24 mouse cellular contexts compared by ENCODE assay signal in genomic region chr4:141804105-141804504, GRCm38 (mm10). TPM values are rescaled to one million over a fixed set of nuclear protein-coding genes. Genes with fewer than 3 reads are reported as not detected.
DNase-seq lines count a peak whose midpoint lies in the region; ATAC-seq and TF ChIP-seq lines count a peak whose summit lies in the region.
"Had no signal": no experiment of that assay in that cellular context is flagged by ENCODE, and none has a peak within 500 bp of the region (broad histone marks: within the 10 kb centered on the region; RNA-seq: fewer than 3 reads in every experiment).

No protein-coding gene starts in this region.

- H3K36me3 ChIP-seq in liver, adult 2 months (ENCODE audit: control insufficient read depth, insufficient read depth, low read length), result peaks cover 31% of the 10 kb centered on the region
- peaks cover 31% of the 10 kb centered on the region for H3K36me3 ChIP-seq in liver, embryonic 11.5 days (ENCODE audit: control insufficient read depth, insufficient read depth, low read length)
- H3K36me3 ChIP-seq in liver, embryonic 13.5 days, result peaks cover 64% of the 10 kb centered on the region
- peaks cover 37% of the 10 kb centered on the region for H3K36me3 ChIP-seq in hindbrain, embryonic 16.5 days (ENCODE audit: control insufficient read depth, insufficient read depth, low read length)

- TF ChIP-seq POLR2A in liver, adult 2 months (IDR thresholded peaks at IDR 0.05; ENCODE audit: extremely low read depth, insufficient read depth, low read length), result no peak

- no peak overlapping the region for H3K27ac ChIP-seq in liver, adult 2 months (replicated peaks; ENCODE audit: insufficient read depth, low read depth, low read length)
- no peak overlapping the region for H3K27ac ChIP-seq in liver, embryonic 11.5 days (ENCODE audit: low read depth, low read length)
- no peak overlapping the region for H3K27ac ChIP-seq in liver, embryonic 13.5 days
- H3K27ac ChIP-seq in hindbrain, embryonic 16.5 days (ENCODE audit: low read depth, low read length), result no peak overlapping the region
- H3K27ac ChIP-seq: embryonic facial prominence, embryonic 13.5 days; kidney, embryonic 15.5 days; neural tube, embryonic 12.5 days had no signal

- 0 out of 2 replicates have a peak, but pooled peaks have one; percentile 17 for TF ChIP-seq CTCF in liver, adult 2 months (IDR thresholded peaks at IDR 0.05; ENCODE audit: low read depth, low read length)

- no peak overlapping the region for H3K9ac ChIP-seq in liver, adult 2 months (ENCODE audit: low read depth, low read length)
- no peak overlapping the region for H3K9ac ChIP-seq in liver, embryonic 11.5 days (ENCODE audit: low read depth, low read length)
- no peak overlapping the region for H3K9ac ChIP-seq in liver, embryonic 13.5 days
- H3K9ac ChIP-seq in hindbrain, embryonic 16.5 days (ENCODE audit: low read depth, low read length), result no peak overlapping the region
- H3K9ac ChIP-seq: embryonic facial prominence, embryonic 13.5 days; kidney, embryonic 15.5 days; neural tube, embryonic 12.5 days had no signal

- H3K27me3 ChIP-seq in liver, adult 2 months (ENCODE audit: control insufficient read depth, insufficient read depth, low read length), result no peaks in the 10 kb centered on the region
- H3K27me3 ChIP-seq in liver, embryonic 11.5 days (replicated peaks; ENCODE audit: control insufficient read depth, insufficient read depth, low read length), result no peaks in the 10 kb centered on the region
- no peaks in the 10 kb centered on the region for H3K27me3 ChIP-seq in liver, embryonic 13.5 days
- no peaks in the 10 kb centered on the region for H3K27me3 ChIP-seq in hindbrain, embryonic 16.5 days (replicated peaks; ENCODE audit: control insufficient read depth, insufficient read depth, low read length)
- H3K27me3 ChIP-seq: embryonic facial prominence, embryonic 13.5 days; kidney, embryonic 15.5 days; neural tube, embryonic 12.5 days had no signal

- no peaks in the 10 kb centered on the region for H3K79me2 ChIP-seq in liver, adult 2 months (ENCODE audit: control insufficient read depth, insufficient read depth, low read length)

- DNase-seq in liver, adult 2 months (ENCODE audit: extremely low read depth, low read depth, low spot score), result no peak
- DNase-seq in liver, embryonic 11.5 days (ENCODE audit: low spot score), result no peak
- DNase-seq in 416B (ENCODE audit: low read depth) (peak; percentile 26), A20 (ENCODE audit: low read depth, low spot score) (peak; percentile 55)
- no peak for DNase-seq in liver, embryonic 13.5 days
- DNase-seq in kidney, postnatal 4 days, result no peak
- DNase-seq: adrenal gland, adult 8-10 months; cerebellum, adult 9-11 months; gastrocnemius, postnatal 14 days; layer of hippocampus, postnatal 36 days had no signal

- ATAC-seq in liver, embryonic 11.5 days (replicated peaks; ENCODE audit: low FRiP score), result no peak
- ATAC-seq in liver, embryonic 13.5 days (ENCODE audit: low read depth), result 0 out of 2 replicates have a peak, but pooled peaks have one; percentile 31
- ATAC-seq in hindbrain, embryonic 16.5 days, result no peak
- ATAC-seq: forebrain, embryonic 14.5 days had no signal

- H3K4me2 ChIP-seq in liver, embryonic 11.5 days, result no peak overlapping the region
- H3K4me2 ChIP-seq in liver, embryonic 13.5 days, result no peak overlapping the region
- no peak overlapping the region for H3K4me2 ChIP-seq in hindbrain, embryonic 16.5 days (ENCODE audit: low read length)
- H3K4me2 ChIP-seq: embryonic facial prominence, embryonic 13.5 days; kidney, embryonic 15.5 days; midbrain, embryonic 11.5 days; neural tube, embryonic 12.5 days had no signal

- no peak overlapping the region for H3K4me3 ChIP-seq in liver, adult 2 months (ENCODE audit: insufficient read depth, low read depth, low read length)
- no peak overlapping the region for H3K4me3 ChIP-seq in liver, embryonic 11.5 days (ENCODE audit: low read depth, low read length)
- H3K4me3 ChIP-seq in liver, embryonic 13.5 days (replicated peaks), result no peak overlapping the region
- no peak overlapping the region for H3K4me3 ChIP-seq in hindbrain, embryonic 16.5 days (ENCODE audit: low read length)
- H3K4me3 ChIP-seq: embryonic facial prominence, embryonic 13.5 days; kidney, embryonic 15.5 days; neural tube, embryonic 12.5 days had no signal

- no peaks in the 10 kb centered on the region for H3K9me3 ChIP-seq in liver, embryonic 11.5 days (ENCODE audit: control insufficient read depth, low read length)
- no peaks in the 10 kb centered on the region for H3K9me3 ChIP-seq in liver, embryonic 13.5 days (replicated peaks)
- H3K9me3 ChIP-seq in hindbrain, embryonic 16.5 days (ENCODE audit: control insufficient read depth, low read length), result no peaks in the 10 kb centered on the region
- H3K9me3 ChIP-seq: embryonic facial prominence, embryonic 13.5 days; kidney, embryonic 15.5 days; neural tube, embryonic 12.5 days had no signal

- WGBS in liver, adult 2 months, result 88% methylated on average over 4 of the region's 4 CpGs
- WGBS in liver, embryonic 11.5 days, result 76% methylated on average over 4 of the region's 4 CpGs
- 69% methylated on average over 4 of the region's 4 CpGs for WGBS in liver, embryonic 13.5 days (ENCODE audit: insufficient replicate concordance)
- 97% methylated on average over 4 of the region's 4 CpGs for WGBS in hindbrain, embryonic 16.5 days

- no peaks in the 10 kb centered on the region for H3K4me1 ChIP-seq in liver, adult 2 months (ENCODE audit: control insufficient read depth, insufficient read depth, low read length)
- no peaks in the 10 kb centered on the region for H3K4me1 ChIP-seq in liver, embryonic 11.5 days (replicated peaks; ENCODE audit: control insufficient read depth, insufficient read depth, low read length)
- no peaks in the 10 kb centered on the region for H3K4me1 ChIP-seq in liver, embryonic 13.5 days (replicated peaks)
- H3K4me1 ChIP-seq in hindbrain, embryonic 16.5 days (ENCODE audit: control insufficient read depth, insufficient read depth, low read depth, low read length), result no peaks in the 10 kb centered on the region
- H3K4me1 ChIP-seq: embryonic facial prominence, embryonic 13.5 days; kidney, embryonic 15.5 days; neural tube, embryonic 12.5 days had no signal

RNA-seq across cellular contexts. Expression of gene Casp9, which starts 10.7 kb away (rescaled TPM):
- total RNA-seq in liver, adult 2 months (2014; rRNA removed), result 8.4 and 10.5 TPM in 2 replicates
- polyA plus RNA-seq in liver, adult 2 months (2012; rRNA removed), result 10.9 and 13.3 TPM in 2 replicates
- polyA plus RNA-seq in liver, embryonic 11.5 days (2014; fragmentation: Nextera tagmentation; extraction: Ambion mirVana), result 16.5 and 18.3 TPM in 2 replicates
- polyA plus RNA-seq in liver, embryonic 13.5 days (2015; fragmentation: Nextera tagmentation; extraction: Ambion mirVana), result 9.1 and 11.0 TPM in 2 replicates
- polyA plus RNA-seq in hindbrain, embryonic 16.5 days (2015; fragmentation: Nextera tagmentation; extraction: Ambion mirVana), result 22.2 and 23.5 TPM in 2 replicates

RNA-seq across cellular contexts. Expression of gene Dnajc16, which starts 13.4 kb away (rescaled TPM):
- 3.8 and 5.4 TPM in 2 replicates for total RNA-seq in liver, adult 2 months (2014; rRNA removed)
- polyA plus RNA-seq in liver, adult 2 months (2012; rRNA removed), result 5.5 and 5.6 TPM in 2 replicates
- polyA plus RNA-seq in liver, embryonic 11.5 days (2014; fragmentation: Nextera tagmentation; extraction: Ambion mirVana), result 4.0 and 4.2 TPM in 2 replicates
- polyA plus RNA-seq in liver, embryonic 13.5 days (2015; fragmentation: Nextera tagmentation; extraction: Ambion mirVana), result 2.1 and 2.2 TPM in 2 replicates
- polyA plus RNA-seq in hindbrain, embryonic 16.5 days (2015; fragmentation: Nextera tagmentation; extraction: Ambion mirVana), result 5.9 and 6.7 TPM in 2 replicates

RNA-seq across cellular contexts. Expression of gene Cela2a, which starts 21.9 kb away (rescaled TPM):
- total RNA-seq in liver, adult 2 months (2014; rRNA removed), result 80.9 and 238 TPM in 2 replicates
- 3.6 and 4.8 TPM in 2 replicates for polyA plus RNA-seq in liver, adult 2 months (2012; rRNA removed)
- polyA plus RNA-seq in liver, embryonic 11.5 days (2014; fragmentation: Nextera tagmentation; extraction: Ambion mirVana), result not detected in 2 replicates
- polyA plus RNA-seq in liver, embryonic 13.5 days (2015; fragmentation: Nextera tagmentation; extraction: Ambion mirVana), result 0.18 and 0.36 TPM in 2 replicates
- polyA plus RNA-seq in hindbrain, embryonic 16.5 days (2015; fragmentation: Nextera tagmentation; extraction: Ambion mirVana), result not detected in 2 replicates
- total RNA-seq: adrenal gland, adult 8-10 months; gastrocnemius, postnatal 14 days; layer of hippocampus, postnatal 36 days; left cerebral cortex, postnatal 25 days had no signal
- polyA plus RNA-seq: embryonic facial prominence, embryonic 13.5 days; forebrain, embryonic 14.5 days; hindbrain, embryonic 11.5 days; lung, embryonic 16.5 days; midbrain, embryonic 11.5 days; neural tube, embryonic 12.5 days; stomach, embryonic 14.5 days had no signal

RNA-seq across cellular contexts. Expression of gene Ctrc, which starts 42.1 kb away (rescaled TPM):
- total RNA-seq in liver, adult 2 months (2014; rRNA removed), result 0.34 and 0.83 TPM in 2 replicates
- 0.24 TPM in 1 of 2 replicates, not detected in the other for polyA plus RNA-seq in liver, adult 2 months (2012; rRNA removed)
- polyA plus RNA-seq in liver, embryonic 11.5 days (2014; fragmentation: Nextera tagmentation; extraction: Ambion mirVana), result not detected in 2 replicates
- not detected in 2 replicates for polyA plus RNA-seq in liver, embryonic 13.5 days (2015; fragmentation: Nextera tagmentation; extraction: Ambion mirVana)
- polyA plus RNA-seq in hindbrain, embryonic 16.5 days (2015; fragmentation: Nextera tagmentation; extraction: Ambion mirVana), result not detected in 2 replicates
- total RNA-seq: adrenal gland, adult 8-10 months; gastrocnemius, postnatal 14 days; heart, adult 8-10 months; layer of hippocampus, postnatal 36 days; left cerebral cortex, postnatal 25 days had no signal
- polyA plus RNA-seq: cortical plate, adult 2 months; embryonic facial prominence, embryonic 13.5 days; forebrain, embryonic 14.5 days; heart, postnatal 0 days; hindbrain, embryonic 11.5 days; kidney, embryonic 15.5 days; limb, embryonic 14.5 days; lung, embryonic 16.5 days; midbrain, embryonic 11.5 days; neural tube, embryonic 12.5 days; stomach, embryonic 14.5 days had no signal

RNA-seq across cellular contexts. Expression of gene Agmat, which starts 57.6 kb away (rescaled TPM):
- total RNA-seq in liver, adult 2 months (2014; rRNA removed), result 164 and 180 TPM in 2 replicates
- 453 and 487 TPM in 2 replicates for polyA plus RNA-seq in liver, adult 2 months (2012; rRNA removed)
- polyA plus RNA-seq in liver, embryonic 11.5 days (2014; fragmentation: Nextera tagmentation; extraction: Ambion mirVana), result 16.0 and 18.0 TPM in 2 replicates
- polyA plus RNA-seq in liver, embryonic 13.5 days (2015; fragmentation: Nextera tagmentation; extraction: Ambion mirVana), result 18.4 and 18.5 TPM in 2 replicates
- polyA plus RNA-seq in hindbrain, embryonic 16.5 days (2015; fragmentation: Nextera tagmentation; extraction: Ambion mirVana), result 0.29 TPM in 1 of 2 replicates, not detected in the other
- polyA plus RNA-seq: embryonic facial prominence, embryonic 13.5 days; forebrain, embryonic 14.5 days; hindbrain, embryonic 11.5 days; midbrain, embryonic 11.5 days; neural tube, embryonic 12.5 days; stomach, embryonic 14.5 days had no signal

Comparison
In these comparisons a context has a peak if more than half of its experiments do, and no peak if none do; other contexts are left out.
1. DNase-seq: peak in 416B (single experiment) and A20 (single experiment); none in liver, adult 2 months (single experiment), liver, embryonic 11.5 days (single experiment), liver, embryonic 13.5 days (single experiment) and kidney, postnatal 4 days (0 of 2).